Mouse (Mus musculus): ENCODE data around the gene Armc3. TPM values are rescaled to one million over a fixed set of nuclear protein-coding genes. Genes with fewer than 3 reads are reported as not detected.

Armc3 gene
- total RNA-seq (2021), result under 1 TPM; 0.48 to 0.56 TPM
- long read RNA-seq, experiment 1, partial matches to known transcripts, result 1 of 2 reads
- long read RNA-seq, experiment 1, other reads (novel, unspliced or antisense), result 1 of 2 reads
- long read RNA-seq, experiment 2, partial matches to known transcripts, result 0 of 3 reads
- long read RNA-seq, experiment 2, other reads (novel, unspliced or antisense), result 3 of 3 reads

DNA sequence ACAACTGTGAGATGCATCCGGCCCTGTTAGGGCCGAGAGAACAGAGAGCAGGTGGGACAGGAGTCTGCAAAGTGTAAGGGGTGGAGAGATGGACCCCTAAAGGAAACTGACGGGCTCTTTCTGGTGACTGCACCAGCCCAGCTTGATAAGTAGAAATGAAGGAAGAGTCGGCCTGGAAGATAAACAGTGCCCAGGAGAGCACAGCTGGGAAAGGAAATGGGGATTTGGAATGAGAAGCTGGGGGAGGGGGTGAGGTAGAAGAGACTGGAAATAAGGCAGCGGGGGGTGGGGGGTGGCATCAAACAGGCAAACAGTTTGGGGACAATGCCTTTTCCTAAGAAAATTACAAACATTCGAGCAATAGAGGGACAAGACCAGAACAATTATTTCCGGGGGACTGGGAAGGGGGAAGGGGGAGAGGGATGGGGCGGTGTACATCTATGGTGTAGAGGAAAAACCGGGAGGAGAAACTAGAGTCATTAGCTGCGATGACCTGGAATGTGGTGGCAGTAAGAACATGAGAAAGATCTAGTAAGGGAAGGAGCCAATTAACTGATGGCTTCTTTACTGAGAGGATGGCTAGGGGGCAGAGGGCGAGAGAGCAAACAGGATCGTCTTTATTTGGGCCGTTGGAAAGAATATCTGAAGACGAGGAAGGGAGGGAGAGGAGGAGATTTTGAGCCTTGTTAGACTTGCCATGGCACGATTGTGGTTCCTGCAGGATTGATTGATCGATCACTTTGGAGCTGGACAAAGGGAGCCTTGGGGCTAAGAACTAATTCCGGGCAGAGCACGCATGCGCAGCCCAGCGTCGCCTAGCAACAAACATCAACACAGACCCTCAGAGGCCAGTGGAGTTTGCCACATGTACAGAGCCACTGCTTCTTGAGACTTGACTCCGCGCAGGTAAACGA, at the start of gene Armc3:
TSS of gene Armc3 (plus strand) at position 851 of the 914 bp plus-strand sequence.
- TF ChIP-seq CTCF (IDR thresholded peaks at IDR 0.05), result no peak
- DNase-seq (ENCODE audit: extremely low spot score in 1 of 2, low spot score in 2 of 2), result peak; percentile 40 to 42
- peak within 1 kb of the TSS; percentile 46 for H3K4me3 ChIP-seq
- H3K27ac ChIP-seq, result no peak within 1 kb of the TSS
- intact Hi-C loops (cut with DNase I), result no loop called here

DNA sequence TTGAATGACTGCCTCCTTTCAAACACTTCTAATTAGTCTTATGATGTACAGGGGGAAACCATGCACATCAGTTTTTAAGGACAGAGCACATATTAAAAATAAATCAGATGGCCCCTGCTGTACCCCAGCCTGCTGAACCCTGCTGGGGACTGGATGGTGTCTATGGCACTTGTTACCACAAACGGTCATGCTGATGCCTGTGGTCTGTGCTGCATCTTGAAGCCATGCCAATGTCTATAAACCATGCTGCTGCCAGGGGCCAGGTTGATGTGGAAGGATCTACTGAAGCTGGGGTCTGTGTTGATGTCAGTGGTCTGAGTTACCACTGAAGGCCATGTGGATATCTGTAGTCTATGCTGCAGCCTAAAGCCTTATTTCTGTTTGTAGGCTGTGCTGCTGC, 46.4 kb upstream of the Armc3 start:
- no peak overlapping the region for H3K4me3 ChIP-seq
- intact Hi-C loops (cut with DNase I), result loop anchor here (10.0 kb wide), 1 partner anchor 278 kb away; no protein-coding TSS in a partner anchor
- H3K27ac ChIP-seq, result no peak overlapping the region
- DNase-seq (ENCODE audit: extremely low spot score in 1 of 2, low spot score in 2 of 2), result no peak
- no peak for TF ChIP-seq CTCF (IDR thresholded peaks at IDR 0.05)

DNA sequence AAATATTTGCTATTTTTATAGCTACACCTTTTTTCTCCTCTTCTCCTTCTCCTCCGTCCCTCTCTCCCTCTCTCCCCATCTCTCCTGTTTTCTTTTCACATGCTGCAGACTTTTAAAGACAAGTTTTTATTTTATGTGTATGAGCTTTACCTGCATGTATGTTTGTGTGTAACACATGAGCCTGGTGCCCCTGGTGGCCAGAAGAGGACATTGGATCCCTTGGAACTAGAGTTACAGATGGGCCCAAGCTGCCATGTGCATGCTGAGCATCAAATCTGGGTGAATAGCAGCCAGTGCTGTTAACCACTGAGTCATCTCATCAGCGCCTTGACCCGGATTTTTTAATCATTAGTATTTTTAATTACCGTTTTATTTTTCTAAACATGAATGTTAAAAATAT, 42.9 kb upstream of the Armc3 start:
- peak; percentile 56 for TF ChIP-seq CTCF (IDR thresholded peaks at IDR 0.05)
- intact Hi-C loops (cut with DNase I), result loop anchor here (10.0 kb wide), 1 partner anchor 281 kb away; no protein-coding TSS in a partner anchor
- DNase-seq (ENCODE audit: extremely low spot score in 1 of 2, low spot score in 2 of 2), result no peak
- Histone ChIP-seq H3K27ac (no peak overlapping the region), H3K4me3 (no peak overlapping the region)

DNA sequence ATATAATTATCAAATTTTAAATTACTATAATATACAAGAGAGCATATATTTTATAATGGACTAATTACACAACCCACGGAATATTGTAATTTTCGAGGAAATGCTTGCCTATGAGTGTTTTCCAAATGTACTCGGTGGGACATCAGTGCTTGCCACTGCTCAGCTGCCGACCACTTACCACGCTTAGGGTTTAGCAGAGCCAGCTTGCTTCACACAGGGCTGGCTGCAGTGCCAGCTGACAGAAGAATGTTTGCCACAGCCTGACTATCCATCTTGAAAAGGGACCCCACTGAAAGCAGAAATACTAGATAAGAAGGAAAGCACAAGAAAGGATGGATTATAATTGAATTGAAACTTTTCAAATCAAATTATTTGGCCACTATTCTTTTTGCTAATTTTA, 39.6 kb upstream of the Armc3 start:
- Histone ChIP-seq H3K4me3 (no peak overlapping the region), H3K27ac (no peak overlapping the region)
- intact Hi-C loops (cut with DNase I), result loop anchor here (10.0 kb wide), 1 partner anchor 285 kb away; no protein-coding TSS in a partner anchor
- no peak for TF ChIP-seq CTCF (IDR thresholded peaks at IDR 0.05)
- DNase-seq (ENCODE audit: extremely low spot score in 1 of 2, low spot score in 2 of 2), result no peak

DNA sequence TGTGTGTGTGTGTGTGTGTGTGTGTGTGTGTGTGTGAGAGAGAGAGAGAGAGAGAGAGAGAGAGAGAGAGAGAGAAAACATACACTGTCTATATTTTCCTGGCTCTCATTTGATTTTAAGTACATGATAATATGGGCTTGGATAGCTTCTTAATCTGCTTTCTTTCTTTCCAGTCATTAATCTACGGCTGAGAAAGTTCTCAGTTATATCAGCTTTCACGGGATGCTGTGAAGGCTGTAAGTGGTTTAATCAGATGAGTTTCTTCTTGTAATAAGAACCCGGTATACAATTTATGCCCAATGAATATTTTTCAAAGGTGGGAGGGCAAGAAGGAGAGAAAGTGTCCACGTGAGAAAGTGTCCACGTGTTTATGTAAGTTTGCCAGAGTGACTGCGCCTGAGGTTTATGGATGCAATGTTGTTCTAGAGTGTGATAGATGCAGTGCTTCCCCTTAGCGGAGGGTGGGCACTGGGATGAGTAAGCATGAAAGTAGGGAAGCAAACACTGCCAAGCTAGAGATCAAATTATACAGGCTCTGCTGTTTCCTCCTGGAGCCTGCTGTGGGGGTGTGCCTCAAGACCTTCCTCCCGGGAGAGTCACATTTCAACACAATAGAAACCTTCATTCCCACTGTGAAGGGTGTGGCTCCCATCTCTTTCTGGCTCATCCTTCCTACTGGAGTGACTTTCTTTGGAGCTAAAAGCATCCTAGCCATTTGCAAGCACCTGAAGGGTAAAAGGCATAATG, 38.6 kb upstream of the Armc3 start:
- no peak for DNase-seq (ENCODE audit: extremely low spot score in 1 of 2, low spot score in 2 of 2)
- Histone ChIP-seq H3K27ac (no peak overlapping the region), H3K4me3 (no peak overlapping the region)
- intact Hi-C loops (cut with DNase I), result no loop called here
- TF ChIP-seq CTCF (IDR thresholded peaks at IDR 0.05), result no peak

DNA sequence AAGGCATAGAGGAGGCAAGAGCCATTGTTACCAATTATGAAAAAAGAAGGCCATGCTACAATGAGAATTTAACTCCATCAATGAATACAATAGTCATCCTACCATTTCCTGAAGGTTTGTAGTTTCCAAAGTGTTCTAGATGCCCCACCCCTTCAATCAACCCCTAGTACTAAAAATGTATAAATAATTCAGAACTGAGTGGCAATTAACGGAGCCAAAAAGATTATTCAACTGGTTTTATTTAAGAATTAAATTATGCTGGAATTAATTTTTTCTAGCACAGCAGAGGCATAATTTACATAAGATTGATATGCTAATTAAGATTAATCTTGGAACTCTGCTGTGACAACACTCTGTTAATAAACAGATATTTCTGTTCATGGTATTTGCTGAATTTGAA, 34.9 kb upstream of the Armc3 start:
- no peak for DNase-seq (ENCODE audit: extremely low spot score in 1 of 2, low spot score in 2 of 2)
- no peak overlapping the region for H3K4me3 ChIP-seq
- intact Hi-C loops (cut with DNase I), result no loop called here
- no peak for TF ChIP-seq CTCF (IDR thresholded peaks at IDR 0.05)
- H3K27ac ChIP-seq, result no peak overlapping the region

DNA sequence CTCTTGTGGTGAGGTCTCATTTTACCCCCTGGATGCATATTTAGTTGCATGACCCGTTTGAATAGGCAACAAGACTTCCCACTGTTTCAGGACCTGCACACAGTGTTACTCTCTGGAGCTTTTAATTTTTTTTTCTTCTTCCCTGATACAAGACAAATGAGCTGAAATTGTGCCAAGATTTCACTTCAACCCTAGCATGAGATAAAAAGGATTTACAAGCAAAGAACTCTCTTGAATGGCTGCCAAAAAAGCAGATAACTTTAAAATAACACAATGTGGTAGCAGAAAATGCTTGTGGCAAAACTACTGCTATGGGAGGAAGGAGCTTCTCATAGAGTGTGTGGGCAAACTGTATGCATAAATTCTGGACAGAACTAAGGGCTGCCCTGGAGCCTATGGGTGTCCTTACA, 22.3 kb upstream of the Armc3 start:
- Histone ChIP-seq H3K27ac (no peak overlapping the region), H3K4me3 (no peak overlapping the region)
- no peak for DNase-seq (ENCODE audit: extremely low spot score in 1 of 2, low spot score in 2 of 2)
- no peak for TF ChIP-seq CTCF (IDR thresholded peaks at IDR 0.05)
- intact Hi-C loops (cut with DNase I), result no loop called here

DNA sequence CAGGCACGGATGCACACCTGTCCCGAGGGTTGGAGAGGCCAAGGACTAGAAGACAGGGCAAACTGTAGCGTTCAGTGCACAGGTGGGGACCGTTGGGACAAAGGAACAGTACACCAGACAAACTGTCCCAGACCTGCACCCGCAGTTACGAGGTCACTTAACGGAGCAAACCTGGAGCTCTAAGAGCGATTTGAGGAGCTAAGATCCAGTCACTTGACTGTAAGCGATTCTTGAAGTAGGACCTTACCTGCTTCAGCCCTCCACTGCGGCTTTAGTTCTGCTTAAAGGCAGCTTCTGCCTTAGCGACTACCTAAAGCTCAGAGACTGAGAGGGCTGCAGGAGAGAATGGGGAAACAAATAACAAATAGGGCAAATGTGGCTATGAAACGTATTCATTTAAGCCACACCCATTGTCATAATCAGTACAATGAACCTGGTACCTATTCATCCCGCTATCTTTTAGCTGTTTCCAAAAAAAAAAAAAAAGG, 308 bp downstream of the Armc3 start:
- Histone ChIP-seq H3K27ac (no peak overlapping the region), H3K4me3 (peak overlapping the region; percentile 46)
- no peak for TF ChIP-seq CTCF (IDR thresholded peaks at IDR 0.05)
- no peak for DNase-seq (ENCODE audit: extremely low spot score in 1 of 2, low spot score in 2 of 2)
- intact Hi-C loops (cut with DNase I), result no loop called here

DNA sequence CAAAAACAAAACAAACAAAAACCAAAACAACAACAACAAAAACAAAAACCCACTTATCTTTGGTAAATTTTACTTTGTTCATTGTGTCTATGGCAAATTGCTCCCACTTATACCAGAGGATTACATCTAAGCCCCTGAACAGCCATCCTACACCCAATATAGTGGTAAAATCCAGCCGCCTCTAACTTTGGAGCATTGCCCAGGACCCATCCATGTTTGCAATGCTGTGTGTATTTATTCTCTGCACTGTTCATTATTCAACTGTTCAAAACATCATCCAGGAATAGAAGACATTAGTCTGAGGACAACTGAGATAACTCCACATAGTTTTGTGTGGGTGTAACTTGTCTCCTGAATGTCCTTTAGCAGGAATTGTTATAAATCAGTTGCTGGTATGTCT, 1.0 kb downstream of the Armc3 start:
- intact Hi-C loops (cut with DNase I), result no loop called here
- no peak for DNase-seq (ENCODE audit: extremely low spot score in 1 of 2, low spot score in 2 of 2)
- no peak for TF ChIP-seq CTCF (IDR thresholded peaks at IDR 0.05)
- H3K27ac ChIP-seq, result no peak overlapping the region
- H3K4me3 ChIP-seq, result no peak overlapping the region

DNA sequence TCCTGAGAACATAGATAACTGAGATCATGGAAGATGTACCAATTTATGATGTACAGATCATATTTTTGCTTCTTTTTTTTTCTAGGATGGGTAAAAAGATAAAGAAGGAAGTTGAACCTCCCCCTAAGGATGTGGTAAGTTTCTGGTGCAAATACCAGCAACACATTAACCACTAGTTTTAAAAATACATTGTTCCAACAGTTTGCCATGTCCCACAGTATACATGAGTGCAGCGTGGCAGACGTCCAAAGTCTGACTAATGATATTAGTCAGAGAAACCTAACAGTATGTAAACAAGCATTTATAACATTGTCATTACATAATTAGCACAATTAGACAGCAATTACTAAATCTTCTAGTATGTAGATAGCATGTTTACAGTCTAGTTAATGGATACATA, 2.6 kb downstream of the Armc3 start:
- TF ChIP-seq CTCF (IDR thresholded peaks at IDR 0.05), result no peak
- H3K4me3 ChIP-seq, result no peak overlapping the region
- DNase-seq (ENCODE audit: extremely low spot score in 1 of 2, low spot score in 2 of 2), result no peak
- intact Hi-C loops (cut with DNase I), result no loop called here
- no peak overlapping the region for H3K27ac ChIP-seq

DNA sequence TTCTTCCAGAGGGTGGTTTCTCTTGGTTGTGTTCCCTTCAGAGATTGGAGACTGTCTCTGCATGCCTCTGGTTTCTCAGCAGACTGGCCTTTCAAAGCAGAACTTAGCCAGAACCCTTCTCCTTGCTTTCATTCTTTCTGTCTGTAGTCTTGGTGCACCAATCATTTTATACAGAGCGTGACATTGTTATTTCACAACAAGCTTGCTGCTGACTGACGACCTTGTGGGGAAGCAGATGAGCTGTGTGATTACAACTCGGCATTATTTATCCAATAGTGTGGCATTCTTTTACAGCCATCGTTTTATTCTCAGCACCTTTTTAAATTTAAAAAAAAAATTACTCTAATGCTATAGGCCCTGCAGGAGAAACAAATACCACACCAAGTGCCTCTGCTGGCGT, 35.2 kb downstream of the Armc3 start:
- no peak for TF ChIP-seq CTCF (IDR thresholded peaks at IDR 0.05)
- no peak for DNase-seq (ENCODE audit: extremely low spot score in 1 of 2, low spot score in 2 of 2)
- intact Hi-C loops (cut with DNase I), result no loop called here
- Histone ChIP-seq H3K27ac (no peak overlapping the region), H3K4me3 (no peak overlapping the region)

DNA sequence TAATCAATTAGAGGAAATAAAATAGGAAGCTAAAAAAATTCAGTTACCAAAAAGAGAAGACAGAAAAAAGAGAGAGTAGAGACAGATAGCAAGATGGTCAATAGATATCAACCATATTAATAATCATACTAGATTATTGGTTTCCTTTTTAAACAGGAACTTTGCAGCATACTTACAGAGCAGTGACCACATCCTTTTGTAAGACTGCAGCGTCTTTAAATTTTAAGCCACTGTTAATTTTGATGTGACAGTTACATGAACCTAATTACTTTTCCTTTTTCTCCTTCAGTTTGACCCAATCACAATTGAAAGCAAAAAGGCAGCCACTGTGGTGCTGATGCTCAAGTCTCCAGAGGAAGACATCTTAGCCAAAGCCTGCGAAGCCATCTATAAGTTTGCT, 36.1 kb downstream of the Armc3 start:
- H3K27ac ChIP-seq, result no peak overlapping the region
- TF ChIP-seq CTCF (IDR thresholded peaks at IDR 0.05), result no peak
- no peak for DNase-seq (ENCODE audit: extremely low spot score in 1 of 2, low spot score in 2 of 2)

More for the DNA sequence above, 36.1 kb downstream of the Armc3 start:
- no peak overlapping the region for H3K4me3 ChIP-seq
- intact Hi-C loops (cut with DNase I), result no loop called here

All from left cerebral cortex, adult 2 months (tissue).